Mouse (Mus musculus): ENCODE measurements around the gene Psmb11.
"Not testable (repeated sequence)": the region's sequence is repeated elsewhere in the genome, so short reads cannot be mapped to it uniquely, and the experiment has no call there.

Gene Psmb11

GRCm38 (mm10) chr14:54603038-54603654, 18.1 kb upstream of the Psmb11 start:
- DNase-seq (ENCODE audit: low spot score) = peak; percentile 89

DNA sequence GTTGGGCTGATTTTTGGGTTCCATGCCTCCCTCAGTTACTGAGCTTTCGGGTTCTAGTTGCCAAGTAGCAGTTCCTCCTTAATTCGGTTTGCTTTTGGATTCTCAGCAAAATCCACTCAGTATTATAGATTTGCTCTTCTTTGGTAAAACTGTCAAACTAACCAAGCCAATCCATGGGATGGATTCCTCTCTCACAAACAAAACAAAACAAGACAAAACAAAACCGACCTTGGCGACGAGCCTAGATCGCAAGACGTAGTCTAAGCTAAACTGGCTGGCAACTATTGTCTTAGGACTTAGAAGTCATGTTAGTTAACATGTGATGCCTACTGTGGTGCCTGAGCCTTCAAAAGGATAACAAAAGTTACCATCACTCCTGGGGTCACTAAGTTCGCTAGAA, 17.5 kb upstream of the Psmb11 start:
- no peak for DNase-seq (ENCODE audit: low spot score)

- DNase-seq (ENCODE audit: low spot score) = peak; percentile 68
Measured at GRCm38 (mm10) chr14:54605752-54606321, 15.4 kb upstream of the Psmb11 start, which contains the start of gene 4931414P19Rik. TSS of gene 4931414P19Rik (minus strand) at chr14:54605993.

- no peak for DNase-seq (ENCODE audit: low spot score)
Measured at GRCm38 (mm10) chr14:54607226-54607625, 14.0 kb upstream of the Psmb11 start.

GRCm38 (mm10) chr14:54609245-54609644, 12.0 kb upstream of the Psmb11 start:
- no peak for DNase-seq (ENCODE audit: low spot score)

GRCm38 (mm10) chr14:54609962-54610361, 11.3 kb upstream of the Psmb11 start:
- no peak for DNase-seq (ENCODE audit: low spot score)

DNA sequence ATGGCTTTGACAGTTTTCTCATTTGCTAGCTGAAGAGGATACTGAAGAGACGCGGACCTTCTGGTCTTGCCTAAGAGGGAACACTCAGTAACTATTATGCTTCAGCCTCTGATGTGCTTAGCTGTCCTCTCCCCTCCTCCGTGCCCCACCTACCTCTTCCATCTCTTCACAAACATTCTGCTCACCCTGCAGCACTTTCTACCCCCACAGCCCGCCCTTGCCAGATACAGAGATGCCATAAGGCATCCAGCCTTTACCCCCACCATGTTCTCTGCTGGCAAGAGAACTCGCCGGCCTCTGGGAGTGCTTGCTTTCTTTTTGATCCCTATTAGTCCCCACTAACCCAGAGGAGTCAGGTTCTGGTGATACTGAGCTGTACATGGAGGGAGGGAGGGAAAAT, 10.6 kb upstream of the Psmb11 start:
- DNase-seq (ENCODE audit: low spot score) = no peak

GRCm38 (mm10) chr14:54614130-54614529, 7.1 kb upstream of the Psmb11 start:
- DNase-seq (ENCODE audit: low spot score) = not testable (repeated sequence)

GRCm38 (mm10) chr14:54616226-54616825, 4.9 kb upstream of the Psmb11 start:
- no peak for DNase-seq (ENCODE audit: low spot score)

DNA sequence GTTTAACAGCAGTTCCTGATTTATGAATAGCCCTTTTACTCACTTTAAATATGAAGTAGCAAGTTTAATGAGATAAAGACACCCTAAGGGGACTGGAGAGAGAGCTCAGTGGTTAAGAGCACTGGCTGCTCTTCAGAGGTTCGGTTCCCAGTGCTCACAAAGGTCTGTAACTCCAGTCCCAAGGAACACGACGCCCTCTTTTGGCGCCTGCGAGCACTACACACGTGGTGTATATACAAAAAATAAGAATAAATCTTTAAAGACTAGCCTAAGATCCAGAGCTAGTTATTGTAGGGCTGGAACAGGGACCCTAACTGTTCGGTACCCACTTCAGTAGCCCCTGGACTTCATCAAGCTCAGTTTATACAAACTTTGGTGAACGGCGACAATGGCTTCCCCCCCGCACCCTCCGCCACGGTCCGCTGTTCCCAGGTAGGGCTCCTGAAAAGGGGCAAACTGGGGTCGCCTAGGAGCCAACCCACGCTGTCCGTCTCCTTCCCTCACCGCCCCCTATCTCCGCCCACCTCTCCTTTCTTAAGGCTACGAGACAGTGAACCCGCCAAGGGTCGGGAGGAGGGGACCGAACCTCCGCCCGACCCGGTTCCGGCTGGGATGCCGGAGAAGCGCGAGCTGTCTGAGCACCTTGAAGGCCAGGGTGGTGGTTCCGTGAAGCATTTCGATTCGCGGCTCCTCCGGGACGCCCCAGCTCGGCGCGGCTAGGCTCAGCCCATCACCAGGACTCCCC, 3.9 kb upstream of the Psmb11 start:
- DNase-seq (ENCODE audit: low spot score) = no peak

GRCm38 (mm10) chr14:54617897-54618365, 3.3 kb upstream of the Psmb11 start, which contains the start of gene Psmb5:
TSS of gene Psmb5 (minus strand) at chr14:54618022.
- DNase-seq (ENCODE audit: low spot score) = peak; percentile 77

DNA sequence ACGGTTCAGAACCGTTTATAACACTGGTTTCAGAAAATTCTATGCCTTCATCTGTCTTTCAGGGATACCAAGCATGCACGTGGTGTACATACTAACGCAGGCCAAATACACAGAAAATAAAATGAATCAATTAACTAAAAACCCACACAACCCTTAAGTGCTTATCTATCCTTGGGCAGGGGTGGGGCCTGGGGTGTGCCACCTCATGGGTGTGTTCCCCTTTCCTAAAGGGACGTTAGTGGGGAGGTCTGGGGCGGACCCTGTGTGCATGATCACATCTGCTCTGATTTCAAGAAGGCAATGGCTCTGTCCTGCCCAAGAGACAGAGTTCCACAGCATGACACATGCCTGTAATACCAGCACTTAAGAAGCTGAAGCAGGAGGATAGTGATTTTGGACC, 2.1 kb downstream of the Psmb11 start:
- DNase-seq (ENCODE audit: low spot score) = no peak

DNA sequence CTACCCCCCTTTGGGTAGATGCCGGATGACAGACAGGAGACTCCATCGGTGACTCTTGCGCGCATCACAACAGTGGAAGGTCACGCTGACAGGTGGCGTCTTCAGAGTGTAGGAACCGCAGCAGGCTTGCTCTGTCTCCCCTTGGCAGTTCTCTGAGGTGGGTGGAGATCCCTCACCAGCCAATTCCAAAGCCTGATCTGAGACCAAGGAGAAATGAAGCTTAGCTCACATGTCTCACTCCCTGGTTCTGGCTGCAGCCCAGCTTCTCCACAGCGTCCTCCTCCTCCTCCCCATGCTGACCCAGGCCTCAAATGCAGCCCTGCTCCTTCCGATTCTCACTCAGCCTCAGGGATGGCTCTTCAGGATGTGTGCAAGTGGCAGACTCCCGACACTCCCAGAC, 3.7 kb downstream of the Psmb11 start:
- no peak for DNase-seq (ENCODE audit: low spot score)

GRCm38 (mm10) chr14:54628103-54628502, 6.9 kb downstream of the Psmb11 start:
- DNase-seq (ENCODE audit: low spot score) = no peak

DNA sequence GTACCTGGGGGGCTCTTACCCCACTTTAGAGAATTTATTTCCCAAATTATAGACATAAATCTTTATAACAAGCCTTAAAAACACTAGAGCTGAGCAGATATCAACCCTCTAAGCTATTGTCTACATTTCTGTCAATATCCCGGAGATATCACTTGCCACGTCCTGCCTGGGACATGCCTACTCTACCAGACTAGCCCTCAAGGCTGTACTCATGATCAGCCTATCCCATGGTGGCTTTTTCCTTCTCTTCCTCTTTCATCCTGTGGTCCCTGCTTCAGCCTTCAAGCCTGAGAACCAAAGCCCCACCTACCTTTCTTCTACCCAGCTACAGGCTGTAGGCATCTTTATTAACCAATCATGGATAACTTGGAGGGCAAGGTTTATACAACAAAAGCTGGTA, 8.6 kb downstream of the Psmb11 start:
- DNase-seq (ENCODE audit: low spot score) = no peak

DNA sequence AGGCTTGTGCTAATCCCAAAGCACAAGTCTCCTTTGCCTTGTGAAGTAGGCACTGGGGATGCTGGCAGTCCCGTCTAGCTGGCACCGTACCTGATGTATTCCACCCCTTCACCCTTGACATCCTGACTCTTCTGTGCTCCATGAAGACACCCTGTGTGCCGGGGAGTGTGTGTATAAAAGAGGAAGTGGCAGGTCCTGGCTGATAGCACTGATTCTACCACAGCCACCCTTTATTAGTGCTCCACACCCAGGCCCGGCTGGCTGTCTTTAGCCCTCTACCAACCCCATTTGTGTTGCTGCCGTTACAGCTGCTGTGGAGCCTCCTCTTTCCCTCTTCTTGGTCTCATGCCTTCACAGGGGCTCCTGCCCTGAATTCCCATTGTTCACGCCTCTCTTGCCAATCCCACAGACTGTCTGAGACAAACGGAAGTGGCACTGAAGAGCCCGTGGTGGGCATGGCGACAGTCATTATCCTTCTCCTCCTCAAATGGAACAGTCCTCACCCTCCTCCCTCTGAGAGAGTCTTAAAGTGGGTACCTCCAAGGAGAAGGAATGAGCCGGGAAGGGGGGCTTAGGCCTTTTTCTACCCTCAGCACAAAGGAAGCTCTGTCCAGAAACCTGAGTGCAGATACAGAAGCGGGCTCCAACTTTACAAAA, 9.5 kb downstream of the Psmb11 start:
- no peak for DNase-seq (ENCODE audit: low spot score)

DNA sequence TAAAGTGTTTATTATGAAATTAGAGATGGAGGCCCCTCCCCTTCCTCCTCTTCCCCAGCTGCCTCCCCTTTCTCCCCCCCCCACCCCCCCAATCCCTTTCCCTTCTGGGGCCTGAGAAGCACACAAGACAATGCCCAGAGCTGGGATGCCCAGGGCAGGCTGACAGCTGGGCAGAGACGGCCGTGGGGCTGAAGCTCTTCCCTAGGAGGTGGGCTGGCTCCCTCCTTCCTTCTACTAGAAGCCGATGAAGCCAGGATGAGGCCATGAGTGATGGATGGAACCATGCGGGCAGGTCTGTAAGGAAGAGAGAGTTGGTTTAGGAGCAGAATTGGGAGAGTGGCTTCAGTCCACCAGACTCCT, 10.0 kb downstream of the Psmb11 start:
- no peak for DNase-seq (ENCODE audit: low spot score)

- DNase-seq (ENCODE audit: low spot score) = no peak
Measured at GRCm38 (mm10) chr14:54632252-54632651, 11.0 kb downstream of the Psmb11 start.

DNA sequence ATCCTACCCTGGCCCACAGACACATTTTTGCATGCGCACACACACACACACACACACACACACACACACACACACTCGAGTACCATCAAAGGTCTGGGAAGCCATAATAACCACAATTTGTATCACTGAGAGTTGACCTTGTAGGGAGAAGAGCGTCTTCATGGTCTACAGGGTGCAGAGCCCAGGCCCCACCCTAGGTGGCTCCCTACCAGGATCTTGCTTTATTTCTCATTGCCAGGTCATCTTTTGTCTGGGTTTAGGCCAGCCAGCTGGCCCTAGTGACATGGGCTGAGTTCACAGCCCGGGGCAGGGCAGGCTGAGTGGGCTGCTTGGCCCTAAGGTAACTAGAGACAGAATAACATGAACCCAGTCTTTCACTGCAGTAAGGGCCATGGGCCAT, 12.9 kb downstream of the Psmb11 start:
- DNase-seq (ENCODE audit: low spot score) = no peak

GRCm38 (mm10) chr14:54636954-54637353, 15.7 kb downstream of the Psmb11 start:
- DNase-seq (ENCODE audit: low spot score) = no peak

GRCm38 (mm10) chr14:54638210-54638609, 17.0 kb downstream of the Psmb11 start:
- no peak for DNase-seq (ENCODE audit: low spot score)

DNA sequence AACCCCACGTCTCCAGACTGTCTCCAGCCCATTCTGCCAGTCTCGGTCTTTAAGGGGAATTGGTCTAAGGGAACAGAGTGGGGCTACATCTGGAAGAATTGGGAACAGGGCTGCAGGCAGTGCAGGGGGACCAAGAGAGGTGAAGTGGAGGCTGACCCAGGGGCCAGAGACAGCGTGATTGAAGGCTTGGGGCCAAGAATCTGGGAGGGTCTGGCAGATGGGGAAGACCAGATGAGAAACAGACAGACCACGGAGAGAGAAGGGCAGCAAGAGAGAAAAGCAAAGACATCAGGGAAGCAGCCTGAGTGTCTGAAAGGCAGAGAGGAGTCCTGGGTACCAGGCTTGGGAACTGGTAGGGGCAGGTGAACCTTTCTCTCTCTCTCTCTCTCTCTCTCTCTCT, 18.9 kb downstream of the Psmb11 start:
- DNase-seq (ENCODE audit: low spot score) = no peak

All from ovary, postnatal 14 days (tissue).